Mouse (Mus musculus): Measurements from ENCODE around the gene Atp1b1.

The Atp1b1 gene

GRCm38 (mm10) chr1:164467406-164467805 is 9.3 kb upstream of the Atp1b1 start:
- DNase-seq (ENCODE audit: extremely low read depth, low read depth, low spot score): no peak

GRCm38 (mm10) chr1:164461726-164462125 is 3.6 kb upstream of the Atp1b1 start:
- DNase-seq (ENCODE audit: extremely low read depth, low read depth, low spot score): no peak

- DNase-seq (ENCODE audit: extremely low read depth, low read depth, low spot score): no peak
These were observed 3.0 kb upstream of the Atp1b1 start for GRCm38 (mm10) chr1:164460921-164461697.

GRCm38 (mm10) chr1:164459127-164459905 is 1.2 kb upstream of the Atp1b1 start:
- peak; percentile 95 for DNase-seq (ENCODE audit: extremely low read depth, low read depth, low spot score)

GRCm38 (mm10) chr1:164458621-164459051 is 481 bp upstream of the Atp1b1 start:
- DNase-seq (ENCODE audit: extremely low read depth, low read depth, low spot score): peak; percentile 83

- DNase-seq (ENCODE audit: extremely low read depth, low read depth, low spot score): no peak
These were observed 467 bp downstream of the Atp1b1 start for GRCm38 (mm10) chr1:164457531-164458244.

GRCm38 (mm10) chr1:164456731-164457130 is 1.4 kb downstream of the Atp1b1 start:
- no peak for DNase-seq (ENCODE audit: extremely low read depth, low read depth, low spot score)

GRCm38 (mm10) chr1:164456065-164456464 is 2.1 kb downstream of the Atp1b1 start:
- no peak for DNase-seq (ENCODE audit: extremely low read depth, low read depth, low spot score)

- DNase-seq (ENCODE audit: extremely low read depth, low read depth, low spot score): no peak
These were observed 2.5 kb downstream of the Atp1b1 start for GRCm38 (mm10) chr1:164455614-164456013.

GRCm38 (mm10) chr1:164454747-164455400 is 3.3 kb downstream of the Atp1b1 start:
- DNase-seq (ENCODE audit: extremely low read depth, low read depth, low spot score): no peak

GRCm38 (mm10) chr1:164453739-164454138 is 4.4 kb downstream of the Atp1b1 start:
- no peak for DNase-seq (ENCODE audit: extremely low read depth, low read depth, low spot score)

- no peak for DNase-seq (ENCODE audit: extremely low read depth, low read depth, low spot score)
These were observed 5.0 kb downstream of the Atp1b1 start for GRCm38 (mm10) chr1:164453146-164453545.

GRCm38 (mm10) chr1:164452580-164452979 is 5.6 kb downstream of the Atp1b1 start:
- DNase-seq (ENCODE audit: extremely low read depth, low read depth, low spot score): no peak

GRCm38 (mm10) chr1:164451346-164451745 is 6.8 kb downstream of the Atp1b1 start:
- DNase-seq (ENCODE audit: extremely low read depth, low read depth, low spot score): no peak

- DNase-seq (ENCODE audit: extremely low read depth, low read depth, low spot score): no peak
These were observed 7.5 kb downstream of the Atp1b1 start for GRCm38 (mm10) chr1:164450644-164451043.

GRCm38 (mm10) chr1:164450231-164450630 is 7.9 kb downstream of the Atp1b1 start:
- DNase-seq (ENCODE audit: extremely low read depth, low read depth, low spot score): no peak

- DNase-seq (ENCODE audit: extremely low read depth, low read depth, low spot score): no peak
These were observed 8.5 kb downstream of the Atp1b1 start for GRCm38 (mm10) chr1:164449626-164450025.

- no peak for DNase-seq (ENCODE audit: extremely low read depth, low read depth, low spot score)
These were observed 10.6 kb downstream of the Atp1b1 start for GRCm38 (mm10) chr1:164447521-164447920.

GRCm38 (mm10) chr1:164446535-164446934 is 11.6 kb downstream of the Atp1b1 start:
- no peak for DNase-seq (ENCODE audit: extremely low read depth, low read depth, low spot score)

- DNase-seq (ENCODE audit: extremely low read depth, low read depth, low spot score): no peak
These were observed 12.5 kb downstream of the Atp1b1 start for GRCm38 (mm10) chr1:164445620-164446162.
